Mouse (Mus musculus) bone marrow, adult 2 months (tissue): ENCODE measurements around the gene Rab5b.
"Not testable (repeated sequence)": the region's sequence is repeated elsewhere in the genome, so short reads cannot be mapped to it uniquely, and the experiment has no call there.

Source experiments
- CTCF ChIP-seq: fragments of 200-500 bp; IDR thresholded peaks from 2 replicates; pipeline ENCODE4 v1.5.1; 2011; ENCODE audit warnings: low read length, control low read depth; ENCODE audit not compliant: control insufficient read depth, insufficient read depth
- POLR2A ChIP-seq: fragments of 200-500 bp; IDR thresholded peaks from 2 replicates; pipeline ENCODE4 v1.6.1; 2011; ENCODE audit warnings: low read depth, mild to moderate bottlenecking, control low read depth, low read length, borderline replicate concordance; ENCODE audit not compliant: control insufficient read depth

- TF ChIP-seq POLR2A, CTCF: not testable (repeated sequence)
Measured at GRCm38 (mm10) chr10:128725466-128725865, 29.4 kb upstream of the Rab5b start.
